Mouse (Mus musculus) CD4-positive, CD25-positive, alpha-beta regulatory T cell, adult 2 months (primary cell): ENCODE results near the gene Mgat2.
"Not testable (repeated sequence)": the region's sequence is repeated elsewhere in the genome, so short reads cannot be mapped to it uniquely, and the experiment has no call there.

ENCODE experiments used
- DNase-seq: peaks from one replicate; pipeline ENCODE4 v3.0.0-alpha.2; 2012; ENCODE audit warnings: low read depth, low spot score

Mgat2 gene

DNA sequence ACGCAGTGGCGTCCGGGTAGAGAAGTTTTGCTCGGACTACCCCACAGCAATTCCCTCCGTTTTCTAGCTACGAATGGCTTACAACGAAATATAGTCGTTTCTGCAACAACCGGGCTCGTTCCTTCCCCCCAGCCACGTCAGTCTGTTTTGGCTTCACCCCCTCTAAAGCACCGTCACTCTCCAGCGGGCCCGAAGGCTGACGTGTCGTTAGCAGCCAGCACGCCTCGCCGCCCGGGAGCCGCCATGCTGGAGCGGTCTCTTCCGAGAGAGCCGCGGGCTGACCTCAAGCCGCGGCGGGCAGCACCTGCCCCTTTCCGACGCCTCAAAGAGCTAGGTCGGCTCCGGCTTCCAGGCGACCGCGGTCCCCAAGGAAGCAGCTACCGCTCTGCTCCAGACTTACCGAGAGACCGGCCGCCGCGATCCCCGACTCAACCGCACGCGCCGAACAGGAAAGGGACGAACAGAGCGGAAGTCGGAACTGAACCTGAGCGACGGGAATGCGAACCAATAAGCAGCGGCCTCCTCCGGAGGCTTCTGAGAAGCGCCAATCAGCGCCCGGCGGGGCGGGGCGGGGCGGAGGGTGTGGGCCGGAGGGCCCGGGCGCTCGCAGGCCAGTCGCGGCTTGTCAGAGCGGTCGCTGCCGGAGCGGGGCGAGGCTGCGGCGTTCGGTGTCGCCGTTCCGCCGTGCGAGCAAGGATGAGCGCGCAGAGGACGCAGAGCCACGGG is at the start of gene Mgat2, which contains the start of gene Rpl36al:
TSS of gene Mgat2 (plus strand) at position 575 of the 726 bp plus-strand sequence.
TSS of gene Rpl36al (minus strand) at position 501 of the 726 bp plus-strand sequence.
- peak; percentile 98 for DNase-seq

DNA sequence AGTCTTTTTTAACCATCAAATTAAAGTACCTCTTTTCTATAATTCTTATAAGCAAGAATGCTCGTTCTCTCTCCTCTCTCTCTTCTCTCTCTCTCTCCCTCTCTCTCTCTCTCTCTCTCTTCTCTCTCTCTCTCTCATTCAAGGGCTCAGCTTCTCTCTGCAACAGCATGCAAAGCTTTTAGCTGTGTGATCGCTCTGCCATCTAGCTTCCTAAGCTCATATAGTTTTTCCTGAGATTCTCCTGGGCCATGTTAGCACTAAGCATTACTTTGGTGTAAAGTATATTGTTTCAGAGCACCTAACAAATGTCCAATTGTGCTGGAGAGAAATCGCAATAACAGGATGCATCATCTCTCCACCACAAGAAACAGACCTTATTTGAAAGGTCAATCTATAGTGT is 44.8 kb upstream of the Mgat2 start:
- DNase-seq = no peak

DNA sequence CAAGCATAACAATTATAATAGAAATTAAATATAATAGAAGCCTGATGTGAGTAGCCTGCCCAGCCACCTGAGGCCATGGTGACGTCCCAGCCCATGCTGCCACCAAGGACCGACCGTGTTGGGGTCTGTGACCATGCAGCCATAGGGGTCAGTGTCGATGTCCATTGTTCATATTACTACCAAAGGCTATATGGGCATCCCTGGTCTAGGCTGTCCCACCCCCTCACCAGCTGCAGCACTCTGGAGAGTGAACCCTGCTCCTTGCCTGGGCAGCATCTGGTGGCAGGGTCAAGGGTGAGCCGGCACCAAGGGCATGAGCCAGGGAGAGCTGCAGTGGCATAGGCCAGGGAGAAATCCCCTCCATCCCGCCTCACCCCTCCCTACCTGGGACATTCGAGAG is 44.1 kb upstream of the Mgat2 start:
- DNase-seq = no peak

DNA sequence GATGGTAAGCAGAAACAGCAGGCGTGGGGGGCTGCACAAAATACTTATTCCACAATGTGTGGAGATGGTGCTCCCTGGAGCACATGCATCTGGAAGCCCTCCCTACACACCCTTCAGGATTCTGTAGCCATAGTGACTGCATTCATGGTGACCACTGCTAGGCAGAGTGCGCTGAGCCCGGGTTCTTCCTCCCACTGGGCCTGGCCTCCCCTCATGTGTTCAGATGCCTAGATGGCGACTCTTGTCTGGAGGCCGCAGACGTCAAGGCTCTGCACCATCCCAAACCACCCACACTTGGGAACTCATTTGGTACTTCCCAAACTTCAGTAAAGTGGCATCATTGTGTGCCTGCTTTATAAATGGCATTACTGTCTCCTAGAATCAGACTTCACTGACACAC is 40.5 kb upstream of the Mgat2 start:
- DNase-seq = no peak

DNA sequence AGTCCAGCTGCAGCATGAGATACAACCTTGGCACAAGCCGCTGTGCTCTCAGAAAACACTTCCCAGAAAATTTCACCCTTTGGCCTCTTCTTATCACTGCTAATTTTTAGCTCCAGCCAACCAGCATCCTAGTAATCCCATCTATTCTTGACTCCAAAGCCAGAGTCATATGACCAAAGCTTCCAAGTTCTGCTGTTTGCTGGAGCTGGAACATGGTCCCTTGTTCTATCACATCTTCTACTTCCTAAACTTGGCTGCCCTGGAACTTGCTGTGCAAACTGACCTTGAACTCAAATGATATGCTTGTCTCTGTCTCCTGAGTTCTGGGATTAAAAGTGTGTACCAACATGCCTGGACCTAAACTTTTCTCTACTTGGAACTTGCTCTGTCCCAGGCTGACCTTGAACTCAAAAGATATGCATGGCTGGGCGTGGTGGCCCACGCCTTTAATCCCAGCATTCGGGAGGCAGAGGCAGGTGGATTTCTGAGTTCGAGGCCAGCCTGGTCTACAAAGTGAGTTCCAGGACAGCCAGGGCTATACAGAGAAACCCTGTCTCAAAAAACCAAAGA is 36.7 kb upstream of the Mgat2 start:
- DNase-seq = no peak

DNA sequence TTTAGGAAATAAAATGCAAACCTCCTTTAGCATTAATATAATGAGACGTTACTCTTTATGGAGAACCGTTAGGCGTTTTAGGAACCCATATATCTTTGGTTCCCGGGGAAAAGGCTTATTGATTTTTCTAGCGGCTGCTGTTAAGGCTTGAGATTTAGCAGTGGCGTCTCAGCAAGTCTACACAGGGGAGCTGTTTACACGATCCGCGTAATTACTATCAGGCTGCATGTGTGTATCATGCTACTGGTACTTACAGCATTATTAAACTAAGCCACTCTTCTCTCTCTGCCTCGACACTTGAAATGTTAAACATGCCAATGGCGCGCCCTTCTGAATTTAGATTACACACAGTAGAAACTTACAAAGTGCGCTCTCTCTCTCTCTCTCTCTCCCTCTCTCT is 33.9 kb upstream of the Mgat2 start:
- DNase-seq = no peak

DNA sequence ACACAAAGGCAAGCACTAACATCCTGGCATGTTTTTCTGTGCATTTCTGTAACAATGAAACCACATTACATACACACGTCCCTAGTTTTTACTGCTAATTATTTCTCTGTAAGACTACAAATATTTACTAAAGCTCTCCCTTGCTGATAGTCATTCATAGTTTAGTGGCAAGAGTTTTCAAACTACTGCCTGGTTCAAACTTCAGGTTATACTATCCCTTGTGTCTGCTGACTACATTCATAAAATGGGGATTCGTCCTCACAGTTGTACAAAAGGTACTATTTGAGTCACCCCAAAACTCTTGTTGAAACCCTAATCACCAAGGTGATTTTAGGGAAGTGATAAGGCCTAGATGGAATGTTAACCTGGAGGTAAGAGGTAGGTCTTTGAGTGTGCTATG is 28.0 kb upstream of the Mgat2 start:
- no peak for DNase-seq

DNA sequence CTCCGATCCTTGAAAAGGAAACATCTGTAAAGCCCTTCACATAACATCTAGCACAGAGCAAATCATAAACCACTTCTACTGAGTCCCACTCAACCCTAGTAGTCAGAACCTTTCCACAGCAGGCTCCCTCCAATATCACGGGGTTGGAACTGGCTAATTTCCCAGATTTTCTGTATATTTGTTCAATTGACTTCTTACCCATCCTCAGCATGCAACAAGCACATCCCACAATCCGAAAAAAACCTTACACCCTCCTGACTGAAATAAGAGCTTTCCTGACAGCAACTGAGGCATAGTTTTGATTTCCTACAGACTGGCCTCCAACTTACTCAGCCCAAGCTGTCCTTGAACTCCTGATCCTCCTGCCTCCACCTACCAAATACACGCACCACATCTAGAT is 27.5 kb upstream of the Mgat2 start:
- no peak for DNase-seq

DNA sequence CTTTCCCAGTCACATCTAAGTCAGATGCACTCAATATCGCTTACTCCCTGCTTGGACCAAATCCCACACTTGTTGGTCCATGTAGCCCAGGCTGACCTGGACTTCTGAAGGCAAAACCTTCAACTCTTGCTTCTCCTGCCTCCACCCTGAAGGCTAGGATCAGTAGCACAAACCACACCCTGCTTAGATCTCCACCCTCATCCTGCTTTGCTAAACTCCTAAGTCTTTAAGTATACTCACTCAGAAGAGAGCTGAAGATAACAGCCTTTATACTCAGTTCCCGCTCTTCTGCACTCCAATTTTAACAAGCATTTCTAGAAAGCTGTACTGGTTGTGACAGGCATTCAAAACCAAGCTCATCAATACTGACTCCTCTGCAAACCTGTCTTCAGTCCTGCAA is 26.9 kb upstream of the Mgat2 start:
- DNase-seq = no peak

DNA sequence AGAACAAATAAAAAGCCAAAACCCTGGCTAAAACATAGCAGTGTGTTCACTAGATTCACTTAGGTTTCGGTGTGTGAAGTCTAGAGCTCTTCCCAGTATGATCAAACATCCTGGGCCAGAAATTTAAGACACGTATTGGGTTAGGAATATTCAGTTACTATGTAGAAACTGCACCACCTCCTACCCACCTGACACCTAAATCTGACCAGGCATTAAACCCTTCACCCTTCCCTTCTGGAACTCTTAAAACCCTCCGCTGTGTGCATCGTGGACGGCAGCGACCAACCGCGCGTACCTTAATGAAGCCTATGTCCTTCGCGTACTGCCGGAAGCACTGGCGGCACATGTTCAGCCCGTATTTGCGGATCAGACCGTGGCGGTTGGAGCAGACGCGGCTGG is 25.6 kb upstream of the Mgat2 start:
- no peak for DNase-seq

DNA sequence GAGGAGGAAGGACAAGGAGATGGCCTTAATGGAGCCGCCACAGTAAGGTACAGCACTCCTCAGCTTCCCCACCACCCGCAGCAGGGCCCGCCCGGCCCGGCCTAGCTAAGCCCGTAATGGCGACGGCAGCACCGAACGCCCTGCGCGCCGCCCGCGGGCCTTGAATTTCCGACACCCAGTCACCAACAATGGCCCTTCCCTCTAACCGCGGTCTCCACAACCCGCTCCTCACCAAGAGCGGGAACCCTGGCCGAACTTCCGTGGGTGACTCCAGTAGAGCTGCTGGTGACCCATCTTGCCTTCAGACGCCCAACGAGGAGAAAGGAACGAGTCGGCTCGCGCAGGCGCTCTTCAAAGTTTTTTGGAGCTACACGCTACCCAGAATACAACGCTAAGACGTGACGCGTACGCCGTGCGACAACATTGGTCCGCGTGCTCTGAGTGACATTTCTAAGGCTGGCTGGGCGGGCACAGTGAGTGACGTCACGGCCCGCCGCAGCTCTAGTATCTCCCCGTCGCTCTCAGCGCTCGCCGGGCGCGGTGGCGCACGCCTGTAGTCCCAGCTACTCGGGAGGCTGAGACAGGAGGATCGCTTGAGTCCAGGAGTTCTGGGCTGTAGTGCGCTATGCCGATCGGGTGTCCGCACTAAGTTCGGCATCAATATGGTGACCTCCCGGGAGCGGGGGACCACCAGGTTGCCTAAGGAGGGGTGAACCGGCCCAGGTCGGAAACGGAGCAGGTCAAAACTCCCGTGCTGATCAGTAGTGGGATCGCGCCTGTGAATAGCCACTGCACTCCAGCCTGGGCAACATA is 25.0 kb upstream of the Mgat2 start, which contains the start of gene Rps29:
TSS of gene Rps29 (minus strand) at position 422 of the 813 bp plus-strand sequence.
- peak; percentile 100 for DNase-seq

DNA sequence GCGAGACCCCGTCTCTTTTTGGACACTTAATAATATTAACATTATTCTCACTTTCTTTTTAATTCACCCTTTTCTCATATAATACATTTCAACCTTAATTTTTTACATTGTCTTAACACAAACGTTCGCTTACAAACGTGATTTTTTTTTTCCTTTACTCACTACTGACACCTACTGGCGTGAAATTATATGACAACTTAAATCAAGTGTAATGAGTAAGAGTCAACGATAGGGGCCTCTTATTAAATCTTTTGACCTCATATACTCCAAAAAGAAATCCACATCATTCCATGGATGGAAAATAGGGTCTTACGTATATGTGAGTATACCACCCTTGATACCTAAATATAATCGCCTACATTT is 24.4 kb upstream of the Mgat2 start:
- DNase-seq = peak; percentile 86

DNA sequence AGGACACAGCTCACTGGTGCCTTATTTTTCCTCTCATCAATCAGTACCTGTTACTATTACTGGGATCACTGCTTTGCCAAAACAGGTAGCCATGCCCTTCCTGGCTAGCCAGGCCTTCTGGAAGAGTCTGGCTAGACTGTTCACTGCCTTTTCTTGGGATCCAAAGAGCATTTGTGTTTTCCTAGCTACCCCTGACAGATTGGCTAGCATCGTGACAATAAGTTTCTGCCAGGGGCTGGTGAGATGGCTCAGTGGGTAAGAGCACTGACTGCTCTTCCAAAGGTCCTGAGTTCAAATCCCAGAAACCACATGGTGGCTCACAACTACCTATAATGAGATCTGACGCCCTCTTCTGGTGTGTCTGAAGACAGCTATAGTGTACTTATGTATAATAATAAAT is 23.3 kb upstream of the Mgat2 start:
- not testable (repeated sequence) for DNase-seq

DNA sequence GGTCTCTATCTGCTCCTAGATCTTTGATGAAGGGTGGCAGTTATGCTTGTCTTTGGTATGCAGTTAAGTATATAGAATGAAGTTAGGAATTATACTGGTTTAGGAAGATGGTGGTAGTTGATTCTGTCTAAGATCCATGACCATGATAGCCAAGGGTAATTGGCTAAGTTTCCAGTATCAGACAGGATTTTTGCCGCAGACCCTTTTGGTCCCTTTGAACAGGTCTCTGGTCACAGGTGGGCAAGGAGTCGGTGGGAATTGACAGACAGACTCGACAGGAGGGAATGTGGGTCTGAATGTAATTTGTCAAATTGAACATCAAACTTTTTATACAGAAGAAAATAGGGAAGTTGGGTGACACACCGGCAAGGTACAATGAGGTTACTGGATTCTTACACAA is 20.4 kb upstream of the Mgat2 start:
- DNase-seq = not testable (repeated sequence)

DNA sequence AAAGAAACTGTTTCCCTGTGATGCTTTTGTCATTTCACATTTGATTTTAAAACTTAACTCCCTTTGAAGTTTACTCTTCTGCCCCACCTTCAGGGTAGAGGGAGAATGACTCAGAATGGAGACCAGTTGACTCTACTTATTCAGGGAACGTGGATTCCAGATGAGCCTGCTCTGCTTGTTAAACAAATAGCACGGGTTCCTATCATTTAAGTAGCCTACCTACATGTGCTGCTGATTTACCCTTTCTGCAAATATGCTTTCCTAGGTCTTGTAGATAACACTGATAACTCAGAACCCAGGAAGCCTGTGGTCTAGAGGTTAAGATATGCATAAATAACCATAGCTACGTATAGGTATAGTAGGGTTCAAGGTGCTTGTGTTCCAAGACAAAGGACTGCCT is 19.1 kb upstream of the Mgat2 start:
- peak; percentile 60 for DNase-seq

DNA sequence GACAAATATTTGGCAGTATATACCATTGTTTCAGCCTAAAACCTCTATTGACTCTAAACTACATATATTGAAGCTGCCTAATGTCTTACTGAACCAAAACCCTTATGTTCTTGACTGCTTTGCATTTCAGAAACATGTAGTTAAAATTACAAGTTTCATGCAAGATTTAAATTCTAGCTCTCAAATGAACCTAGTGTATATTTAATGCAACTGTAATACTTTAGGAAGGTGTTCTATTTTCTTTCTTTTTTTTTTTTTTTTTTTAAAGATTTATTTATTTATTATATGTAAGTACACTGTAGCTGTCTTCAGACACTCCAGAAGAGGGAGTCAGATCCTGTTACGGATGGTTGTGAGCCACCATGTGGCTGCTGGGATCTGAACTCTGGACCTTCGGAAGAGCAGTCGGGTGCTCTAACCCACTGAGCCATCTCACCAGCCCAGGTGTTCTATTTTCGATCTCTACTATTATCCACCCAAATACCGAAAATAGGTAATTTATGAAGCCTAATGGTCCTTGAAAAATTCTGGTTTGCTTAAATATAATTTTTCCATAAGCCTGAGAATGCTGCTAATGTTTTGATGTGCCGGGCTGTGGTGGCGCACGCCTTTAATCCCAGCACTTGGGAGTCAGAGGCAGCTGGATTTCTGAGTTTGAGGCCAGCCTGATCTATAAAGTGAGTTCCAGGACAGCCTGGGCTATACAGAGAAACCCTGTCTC is 16.9 kb upstream of the Mgat2 start:
- not testable (repeated sequence) for DNase-seq

DNA sequence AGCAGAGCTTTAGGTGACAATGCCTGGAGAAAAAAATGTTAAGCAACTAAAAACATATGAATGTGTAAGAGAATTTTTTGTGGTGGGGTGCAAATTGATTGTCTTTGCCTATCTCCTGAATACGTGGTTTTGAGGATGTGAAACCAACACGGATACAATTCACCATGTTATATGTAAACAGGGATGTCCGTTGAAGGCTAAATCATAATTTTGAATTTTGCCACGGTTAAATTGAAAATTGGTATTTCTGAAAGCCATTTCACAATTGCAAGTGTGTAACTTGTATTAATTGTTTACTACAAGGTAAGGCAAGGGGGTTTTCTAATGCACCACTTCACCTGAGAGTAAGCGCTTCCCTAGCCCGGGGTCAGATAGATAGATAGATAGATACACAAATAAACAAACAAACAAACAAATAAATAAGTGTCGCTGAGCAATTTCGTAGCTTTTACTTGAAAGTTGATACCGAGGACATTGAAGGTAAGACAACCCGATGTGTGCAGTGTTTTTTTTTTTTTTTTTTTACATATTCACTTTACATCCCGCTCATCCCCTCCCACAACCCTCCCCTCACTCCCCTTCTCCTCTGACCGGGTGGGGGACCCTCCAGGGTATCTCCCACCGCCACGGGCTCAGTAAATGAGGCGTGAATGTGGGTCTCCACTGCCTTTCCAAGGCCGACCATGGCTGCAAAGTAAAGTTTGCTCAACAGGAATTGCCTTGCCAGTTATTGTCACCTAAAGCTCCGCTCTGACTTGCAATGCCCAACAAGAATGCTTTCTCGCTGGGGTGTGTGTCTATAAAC is 16.1 kb upstream of the Mgat2 start:
- no peak for DNase-seq

DNA sequence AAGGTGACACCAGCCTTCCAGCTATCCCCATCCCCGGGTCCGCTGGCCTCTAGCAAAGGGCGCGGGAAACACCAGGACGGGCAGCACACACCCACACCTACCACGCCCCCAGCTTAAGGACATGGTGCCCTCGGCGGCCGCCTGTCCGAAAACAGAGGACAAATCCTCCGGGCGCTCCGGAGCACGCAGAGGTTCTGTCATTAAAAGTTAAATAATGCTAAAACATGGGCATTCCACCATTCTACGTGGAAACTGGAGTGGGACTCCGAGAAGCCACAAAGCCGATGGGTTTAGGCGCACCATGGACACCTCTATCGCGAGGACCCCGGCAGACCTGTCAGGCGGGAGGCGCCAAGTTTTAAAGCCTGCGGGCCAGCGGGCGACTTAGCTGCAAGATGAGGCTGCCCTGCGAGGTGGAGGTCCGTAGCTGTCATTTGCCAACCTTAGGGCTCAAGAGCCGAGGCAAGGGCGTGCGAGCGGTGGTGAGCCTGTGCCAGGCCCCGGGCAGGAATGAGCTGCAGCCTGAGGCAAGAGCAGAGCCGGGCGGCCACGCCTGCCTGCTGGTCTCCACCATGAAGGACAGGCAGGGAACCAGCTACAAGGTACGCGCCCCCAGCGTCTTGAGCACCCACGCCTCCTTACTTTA is 15.4 kb upstream of the Mgat2 start, which contains the start of gene Lrr1:
TSS of gene Lrr1 (plus strand) at position 354 of the 646 bp plus-strand sequence.
- DNase-seq = peak; percentile 89

DNA sequence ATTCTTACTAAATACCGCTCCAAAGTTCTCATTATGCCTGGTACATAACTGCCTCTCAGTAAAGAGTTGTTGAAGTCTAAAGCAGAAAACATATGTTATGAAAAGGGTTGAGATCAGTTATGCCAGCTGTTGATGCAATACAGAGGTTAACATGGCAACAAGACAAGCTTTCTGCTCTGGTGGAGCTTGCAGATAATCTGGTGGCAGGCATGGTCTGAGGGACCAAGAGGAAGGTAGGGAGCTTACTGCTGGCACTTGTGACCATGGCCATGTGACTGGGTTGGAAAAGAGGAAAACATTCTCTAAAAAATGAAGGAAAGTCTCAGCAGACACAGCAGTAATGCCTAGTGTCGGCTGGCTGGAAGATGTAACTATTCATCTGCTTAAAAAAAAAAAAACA is 12.7 kb upstream of the Mgat2 start:
- DNase-seq = no peak

DNA sequence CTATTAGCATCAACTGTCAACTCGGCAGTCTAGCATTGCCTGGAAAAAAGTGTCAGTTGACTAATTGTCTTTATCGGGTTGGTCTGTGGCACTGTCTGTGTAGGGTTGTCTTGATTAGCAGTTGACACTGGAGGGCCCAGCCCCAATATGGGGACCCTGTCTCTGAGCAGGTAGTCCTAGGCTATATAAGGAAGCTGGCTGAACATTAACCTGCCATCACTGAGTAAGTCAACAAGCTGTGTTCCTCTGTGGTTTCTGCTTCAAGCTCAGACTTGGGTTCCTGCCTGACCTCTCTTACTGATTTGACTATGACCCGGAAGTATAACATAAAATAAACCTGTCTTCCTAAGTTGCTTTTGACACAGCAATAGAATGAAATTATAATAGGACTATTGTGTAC is 8.0 kb upstream of the Mgat2 start:
- DNase-seq = no peak

DNA sequence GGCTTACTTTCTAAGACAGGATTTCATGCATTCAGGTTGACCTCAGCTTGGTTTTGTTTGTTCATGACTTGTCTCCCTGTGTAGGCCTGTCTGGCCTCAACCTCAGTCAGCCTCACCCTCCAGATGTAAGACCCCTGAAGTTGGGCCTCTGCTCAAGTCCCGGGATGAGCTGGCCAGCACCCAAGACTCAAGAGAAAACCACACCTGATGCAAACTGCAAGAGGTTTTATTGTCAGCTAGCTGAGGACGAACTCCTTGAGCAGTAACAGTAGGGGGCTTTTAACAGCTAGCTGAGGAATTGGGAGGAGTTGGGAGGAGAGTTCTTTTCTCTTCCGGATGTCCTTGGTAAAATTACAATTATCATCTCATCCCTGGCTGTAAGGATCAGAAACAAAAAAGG is 6.4 kb upstream of the Mgat2 start:
- no peak for DNase-seq
